Mouse (Mus musculus) cerebellum, adult 8-10 months (tissue): Measurements from ENCODE around the gene Nav1.

Experiments
- DNase-seq: peaks from one replicate; pipeline ENCODE4 v3.0.0; 2022

Nav1 gene

DNA sequence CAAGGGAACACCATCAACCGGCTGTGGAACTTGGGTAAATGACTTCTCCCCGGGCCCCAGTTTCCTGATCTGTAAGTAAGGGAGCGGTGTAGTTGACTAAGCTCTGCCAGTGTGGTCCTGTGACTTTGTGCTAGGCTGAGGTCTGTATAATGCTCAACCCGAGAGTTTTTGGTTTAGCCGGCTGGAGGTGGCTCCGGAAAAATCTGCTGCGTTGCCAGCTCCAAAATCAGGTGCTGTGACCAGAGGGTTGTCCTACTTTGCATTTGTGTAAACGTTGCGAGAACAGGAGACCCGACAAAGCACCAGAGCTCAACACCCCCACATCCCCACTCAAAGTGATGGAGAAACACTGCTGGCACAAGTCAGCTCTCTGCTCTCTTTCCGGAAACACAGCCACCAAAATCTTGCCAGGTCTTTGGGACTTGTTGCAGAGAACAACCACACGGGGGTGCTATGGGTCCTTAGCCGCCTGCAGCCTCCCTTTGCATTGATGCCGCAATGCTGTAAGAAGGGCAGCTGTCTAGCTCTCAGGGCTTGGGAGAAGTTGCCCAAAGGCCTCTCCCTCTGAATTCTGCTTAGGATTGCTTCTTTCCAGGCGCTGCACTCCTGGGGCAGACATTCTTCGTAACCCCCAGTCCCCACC is 62.5 kb downstream of the Nav1 start:
- peak; percentile 71 for DNase-seq

DNA sequence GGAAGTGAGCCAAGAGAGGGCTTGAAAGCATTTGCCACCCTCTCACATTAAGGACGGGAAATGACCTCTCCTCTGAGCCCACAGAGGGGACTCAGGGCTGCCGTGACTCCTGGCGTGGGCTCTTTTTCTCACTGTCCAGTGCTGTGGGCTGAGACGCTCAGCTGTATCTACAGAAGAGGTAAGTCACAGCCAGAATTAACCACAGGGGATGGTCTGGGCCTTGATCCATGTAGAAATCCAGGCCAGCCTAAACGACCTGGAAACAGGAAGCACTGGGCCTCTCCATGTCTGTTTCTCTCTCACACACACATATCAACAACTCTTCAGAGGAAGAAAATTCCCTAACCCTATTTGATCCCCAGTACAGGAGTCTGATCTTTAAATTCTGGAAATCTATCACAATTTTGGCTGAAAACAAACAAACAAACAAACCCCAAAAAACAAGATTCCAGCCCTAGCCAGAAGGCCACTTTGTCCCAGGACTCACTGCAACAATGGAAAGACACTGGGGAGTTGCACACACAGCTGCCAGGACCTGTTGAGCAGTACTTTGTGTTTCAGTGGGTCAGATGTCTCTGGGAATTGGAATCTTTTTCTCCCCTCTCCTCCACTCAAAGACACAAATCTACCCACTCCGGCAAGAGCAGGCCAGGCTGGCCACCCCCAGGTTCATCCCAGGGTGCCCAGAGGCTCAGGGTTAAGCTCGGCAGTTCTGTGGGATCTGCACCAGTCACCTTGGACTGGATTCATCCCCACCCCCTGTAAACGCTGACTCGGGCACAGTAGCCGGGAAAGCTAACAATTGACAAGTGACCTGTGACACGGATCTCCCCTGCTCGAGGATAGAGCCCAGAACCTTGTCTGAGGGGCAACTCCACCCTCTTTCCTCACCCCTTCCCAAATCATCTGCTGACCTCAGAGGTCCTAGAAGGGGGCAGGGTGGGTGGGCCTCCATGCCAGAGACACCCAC is 64.0 kb downstream of the Nav1 start:
- DNase-seq: no peak

DNA sequence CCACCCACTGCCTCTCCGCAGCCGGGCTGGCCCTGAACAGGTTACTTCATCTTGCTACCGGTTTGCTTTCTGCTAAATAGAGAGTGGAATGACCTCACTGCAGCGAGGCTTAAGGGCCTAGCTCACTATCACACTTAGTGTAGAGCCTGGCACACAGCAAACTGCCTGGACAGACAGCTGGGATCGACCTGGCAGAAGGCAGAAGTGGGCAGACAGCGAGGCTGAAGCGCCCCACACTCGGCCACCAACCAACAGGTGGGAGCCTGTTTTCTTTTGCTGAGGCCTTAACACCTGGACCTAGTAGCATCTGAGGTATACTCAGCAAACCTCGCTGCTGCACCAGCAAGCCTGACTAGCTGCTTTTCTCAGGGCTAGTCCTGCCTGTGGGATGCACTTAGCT is 65.0 kb downstream of the Nav1 start:
- DNase-seq: no peak

DNA sequence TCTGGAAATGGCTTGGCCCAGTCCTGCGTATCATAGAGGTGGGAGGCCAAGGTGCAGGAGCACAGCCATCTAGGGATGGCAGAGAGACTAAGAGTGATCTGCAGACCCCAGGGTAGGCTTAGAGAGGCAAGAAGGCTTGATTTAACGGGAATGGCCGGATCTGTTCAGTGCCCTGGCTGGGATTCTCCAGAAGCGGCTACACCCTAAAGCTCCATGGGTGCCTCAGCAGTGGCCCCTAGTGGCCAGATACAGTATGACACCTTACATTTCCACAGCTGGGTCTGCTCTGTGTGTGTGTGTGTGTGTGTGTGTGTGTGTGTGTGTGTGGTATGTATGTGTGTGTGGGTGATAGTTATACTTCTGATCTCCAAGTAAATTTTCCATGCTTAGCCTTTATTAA is 66.8 kb downstream of the Nav1 start:
- DNase-seq: peak; percentile 74

DNA sequence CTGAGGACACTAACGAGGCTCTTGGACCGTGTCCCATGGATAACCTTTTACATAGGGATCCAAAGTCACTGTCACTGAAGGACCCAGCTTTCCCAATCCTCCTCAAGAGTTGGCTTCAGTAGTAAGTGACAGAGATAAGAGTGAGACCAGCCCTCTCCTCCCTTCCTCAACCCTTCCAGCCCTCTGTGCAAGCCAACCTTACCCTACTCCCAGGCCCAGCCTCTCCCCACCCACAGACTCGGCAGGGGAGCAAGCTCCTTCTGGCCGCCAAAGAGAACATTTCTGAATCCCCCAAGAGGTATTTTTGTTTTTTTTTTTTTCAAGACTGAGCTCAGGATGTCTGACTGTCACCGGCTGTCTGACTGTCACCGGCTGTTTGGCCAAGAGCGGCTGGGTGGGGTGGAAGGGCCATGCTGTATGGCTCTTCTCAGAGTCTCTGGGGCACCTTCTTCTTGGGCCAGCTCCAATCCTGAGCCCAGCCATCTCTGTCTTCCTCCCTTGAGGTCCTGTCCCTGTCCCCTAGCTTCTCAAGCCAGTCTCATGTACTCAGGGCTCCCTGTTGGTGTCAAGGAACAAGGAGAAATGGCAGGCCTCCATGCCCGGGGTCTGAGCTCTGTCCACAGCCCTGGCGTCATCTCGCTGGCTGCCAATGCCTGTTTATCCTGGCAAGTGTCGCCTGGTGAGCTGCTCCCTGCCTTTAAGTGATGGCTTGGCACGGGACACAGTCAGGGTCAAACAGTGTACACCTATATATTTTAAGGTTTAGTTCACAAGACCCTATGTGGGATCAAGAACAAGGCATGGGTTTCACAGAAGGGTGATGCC is 68.4 kb downstream of the Nav1 start:
- DNase-seq: no peak

DNA sequence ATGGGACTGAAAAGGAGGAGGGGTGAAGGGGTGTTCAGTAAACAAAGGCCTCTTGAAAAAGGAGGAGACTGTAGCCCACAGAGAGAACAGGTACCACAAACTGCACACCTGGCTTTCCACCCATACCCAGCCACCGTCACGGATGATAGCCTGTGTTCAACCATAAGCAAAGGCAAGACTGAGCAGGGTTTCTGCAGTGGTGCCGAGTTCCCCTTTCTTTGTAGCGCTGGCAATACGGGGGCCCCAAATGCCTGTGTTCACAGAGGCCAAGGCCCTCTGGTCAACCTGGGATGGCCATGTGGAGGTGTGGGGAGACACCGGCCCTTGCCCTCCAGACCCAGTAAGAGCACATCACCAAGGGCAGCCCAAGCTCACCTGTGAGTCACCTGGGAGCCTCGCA is 70.3 kb downstream of the Nav1 start:
- DNase-seq: no peak

DNA sequence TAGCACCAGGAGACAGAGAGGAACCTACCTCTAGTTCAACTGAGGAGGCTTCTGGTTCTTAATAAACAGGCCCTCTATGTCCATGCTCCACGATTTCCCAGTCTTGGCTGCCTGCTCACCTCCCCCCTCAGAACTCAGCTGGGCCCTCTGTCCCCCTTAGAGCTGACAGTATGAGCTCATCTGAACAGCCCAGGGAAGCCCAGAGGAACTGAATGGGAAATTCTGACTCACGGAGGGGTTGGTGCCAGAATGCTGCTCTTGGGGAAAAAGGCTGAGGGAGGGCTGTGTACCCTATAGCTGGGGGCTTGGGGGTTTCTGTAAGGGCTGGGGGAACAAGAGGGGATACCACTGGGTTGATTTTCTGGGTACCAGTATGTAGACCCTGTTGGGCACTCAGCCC is 70.8 kb downstream of the Nav1 start:
- no peak for DNase-seq

DNA sequence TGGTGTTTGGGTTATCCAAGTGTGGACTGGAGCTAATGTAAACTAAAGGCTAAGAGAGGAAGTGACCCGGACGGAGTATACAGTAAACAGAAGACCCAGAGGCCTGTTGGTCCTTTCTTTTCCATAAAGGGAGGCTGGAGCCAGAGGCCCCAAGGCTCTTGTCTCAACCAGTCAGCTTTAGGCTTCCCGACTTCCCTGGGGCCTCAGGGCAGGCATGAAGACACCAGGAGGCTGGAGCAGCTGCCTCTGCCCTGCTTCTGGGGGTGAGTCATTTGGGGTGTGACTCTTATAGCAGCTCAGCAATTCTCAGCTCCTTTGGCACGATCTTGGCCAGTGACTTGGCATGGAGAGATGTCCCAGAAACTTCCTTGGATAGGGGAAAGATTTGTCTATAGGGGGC is 71.8 kb downstream of the Nav1 start:
- DNase-seq: no peak

DNA sequence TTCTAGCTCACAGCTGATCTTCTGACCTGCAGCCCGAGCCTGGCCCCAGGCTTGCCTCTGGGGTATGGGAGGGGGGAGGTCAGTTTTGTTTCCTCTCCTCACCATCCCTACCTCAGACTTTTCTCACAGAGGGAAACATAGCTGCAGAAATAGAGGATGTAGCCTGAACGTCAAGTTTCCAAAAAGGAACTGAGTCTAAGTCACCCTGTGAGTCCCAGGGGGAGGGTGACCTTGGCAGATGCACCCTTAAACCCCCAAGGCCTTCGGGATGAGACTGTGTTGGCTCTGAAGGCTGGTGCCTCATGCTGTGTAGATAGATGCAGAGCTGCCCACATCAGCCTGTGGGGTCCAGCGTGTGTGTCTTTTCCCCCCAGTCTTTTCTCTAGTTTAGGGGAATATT is 72.3 kb downstream of the Nav1 start:
- no peak for DNase-seq

DNA sequence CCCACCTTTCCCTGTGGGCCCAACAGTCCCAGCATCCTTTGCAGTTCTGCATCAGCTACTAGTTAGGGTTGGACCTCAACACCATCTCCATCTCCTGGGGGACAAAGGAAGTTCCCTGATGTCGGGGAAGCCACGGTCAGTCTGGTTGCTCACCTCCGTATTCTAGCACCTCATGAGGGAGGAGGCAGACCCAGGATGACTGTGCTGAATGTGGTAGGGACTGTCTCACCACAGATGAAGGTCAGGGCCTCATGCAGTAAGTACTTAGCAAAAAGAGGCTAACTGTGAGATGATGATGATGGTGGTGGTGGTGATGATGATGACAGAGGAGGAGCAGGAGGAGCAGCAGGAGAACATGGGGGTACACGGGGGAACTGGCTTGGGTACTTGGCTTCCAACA is 73.0 kb downstream of the Nav1 start:
- no peak for DNase-seq

DNA sequence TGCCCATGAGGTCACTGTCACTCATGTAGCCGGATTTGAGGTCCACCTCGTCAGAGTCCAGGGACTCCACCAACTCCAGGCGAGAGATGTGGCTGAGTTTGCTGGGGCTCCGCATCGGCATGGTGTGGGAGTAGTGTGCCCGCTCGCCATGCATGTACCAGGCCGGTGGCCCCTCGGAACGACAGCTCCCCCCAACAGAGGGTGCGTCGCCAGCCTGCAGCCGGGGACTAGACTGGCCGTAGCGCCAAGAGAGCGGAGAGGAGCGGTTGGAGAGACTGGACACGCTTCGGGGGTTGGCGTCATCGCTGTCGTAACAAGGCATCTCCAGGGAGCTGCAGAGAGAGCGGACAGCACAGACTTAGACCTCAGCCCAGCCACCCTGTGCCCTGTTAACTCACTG is 74.7 kb downstream of the Nav1 start:
- no peak for DNase-seq

DNA sequence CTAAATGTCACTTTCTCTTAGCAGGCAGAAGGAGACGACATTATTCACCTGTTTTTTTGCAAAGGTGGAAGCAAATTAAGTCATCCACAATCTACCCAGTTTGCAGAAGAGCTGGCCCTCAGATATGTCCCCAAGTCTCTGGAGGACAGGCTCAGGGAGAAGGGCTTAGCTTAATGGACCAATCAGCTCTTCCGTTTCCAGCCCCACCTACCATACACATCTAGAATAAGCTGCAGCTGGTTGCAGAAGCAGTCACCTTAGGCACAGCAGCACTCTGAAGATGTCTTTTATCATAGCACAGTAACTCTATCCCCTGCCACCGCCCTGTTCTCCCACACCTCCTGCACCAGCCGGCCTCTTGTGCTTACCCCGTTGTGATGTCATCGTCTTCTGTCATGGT is 75.1 kb downstream of the Nav1 start:
- no peak for DNase-seq

DNA sequence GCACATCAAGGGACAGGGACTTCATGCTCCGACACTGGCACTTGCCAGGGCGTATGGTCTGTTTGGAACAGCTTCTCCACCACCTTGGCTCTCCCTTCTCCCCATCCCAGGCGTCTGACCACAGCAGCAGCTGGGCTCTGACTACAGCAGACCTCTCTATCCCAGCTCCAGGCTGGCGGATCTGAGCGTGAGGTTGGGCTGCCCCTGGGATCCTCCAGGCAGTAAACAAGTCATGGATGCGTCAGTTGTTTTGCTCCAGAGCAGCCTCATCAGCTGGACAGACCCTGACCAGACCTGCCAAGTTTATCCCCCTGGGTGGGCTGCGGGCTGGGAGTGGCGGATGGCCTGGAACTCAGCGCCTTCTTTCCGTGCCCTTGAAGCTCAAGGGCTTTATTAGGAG is 76.0 kb downstream of the Nav1 start:
- DNase-seq: no peak

DNA sequence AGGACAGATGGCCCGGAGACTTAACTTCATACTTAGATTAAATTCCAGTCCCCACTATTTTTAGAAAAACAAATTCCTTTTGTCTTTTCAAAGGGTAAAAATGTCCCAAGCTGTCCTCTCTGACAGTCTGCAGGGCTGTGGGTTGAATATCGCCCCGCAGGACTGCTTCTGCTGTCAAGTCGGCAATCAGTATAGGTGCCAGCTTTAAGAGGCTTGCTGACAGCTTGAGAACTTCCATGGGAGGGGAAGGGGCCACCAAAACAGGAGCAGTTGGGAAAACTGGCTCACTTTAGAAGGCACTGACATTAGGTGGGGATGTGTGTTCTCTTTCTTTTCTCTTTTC is 82.6 kb downstream of the Nav1 start:
- DNase-seq: no peak

DNA sequence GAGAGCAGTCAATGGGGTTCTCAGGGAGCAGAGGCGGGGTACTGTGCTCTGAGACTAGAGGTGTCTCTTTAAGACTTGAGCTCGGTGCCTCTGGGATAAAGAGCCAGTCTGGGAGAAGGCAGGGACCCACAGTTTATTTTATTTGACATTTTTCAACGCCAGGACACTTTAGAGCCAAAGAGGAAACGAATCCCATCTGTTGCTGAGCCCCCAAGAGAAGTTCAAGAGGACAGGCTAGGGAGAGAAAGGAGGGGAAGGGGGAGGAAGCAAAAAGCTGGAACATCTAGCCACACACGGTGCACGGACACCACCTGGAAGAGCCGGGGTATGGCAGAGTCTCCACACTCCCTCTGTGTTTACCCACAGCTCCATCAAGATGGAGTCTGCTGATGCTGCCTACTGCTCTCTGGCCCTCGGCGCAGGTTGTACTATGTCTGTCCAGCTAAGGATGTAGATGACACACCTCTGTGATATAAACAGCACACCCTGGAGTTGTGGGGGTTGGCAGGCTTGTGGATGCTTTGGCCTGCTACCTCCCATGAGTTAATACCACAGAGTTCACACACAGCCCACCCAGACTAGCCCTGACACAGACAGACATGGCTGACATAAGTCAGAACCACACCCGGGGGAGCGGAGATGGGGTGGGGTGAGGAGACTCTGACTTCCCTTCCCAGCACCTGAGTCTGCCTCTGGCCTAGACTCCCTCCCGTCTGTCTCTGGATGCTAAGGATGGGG is 83.1 kb downstream of the Nav1 start:
- DNase-seq: no peak

DNA sequence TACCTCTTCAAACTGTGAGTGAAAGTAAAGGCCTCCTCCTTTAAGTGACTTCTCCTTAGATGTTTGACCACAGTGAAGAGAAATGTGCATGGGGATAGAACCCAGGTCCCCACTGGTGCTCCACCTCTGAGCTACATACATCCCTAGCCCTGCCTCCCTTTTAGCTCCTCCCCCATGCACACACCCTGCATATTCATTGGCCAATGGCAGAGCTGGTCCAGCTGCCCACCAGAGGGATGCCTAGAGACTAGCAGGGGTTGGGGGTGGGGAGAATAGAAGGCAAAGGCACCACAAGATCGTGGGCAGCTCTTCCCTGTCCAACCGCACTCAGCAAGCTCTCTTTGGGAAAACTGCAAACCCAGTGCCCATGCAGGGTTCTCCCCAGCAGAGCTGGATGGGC is 83.8 kb downstream of the Nav1 start:
- no peak for DNase-seq

DNA sequence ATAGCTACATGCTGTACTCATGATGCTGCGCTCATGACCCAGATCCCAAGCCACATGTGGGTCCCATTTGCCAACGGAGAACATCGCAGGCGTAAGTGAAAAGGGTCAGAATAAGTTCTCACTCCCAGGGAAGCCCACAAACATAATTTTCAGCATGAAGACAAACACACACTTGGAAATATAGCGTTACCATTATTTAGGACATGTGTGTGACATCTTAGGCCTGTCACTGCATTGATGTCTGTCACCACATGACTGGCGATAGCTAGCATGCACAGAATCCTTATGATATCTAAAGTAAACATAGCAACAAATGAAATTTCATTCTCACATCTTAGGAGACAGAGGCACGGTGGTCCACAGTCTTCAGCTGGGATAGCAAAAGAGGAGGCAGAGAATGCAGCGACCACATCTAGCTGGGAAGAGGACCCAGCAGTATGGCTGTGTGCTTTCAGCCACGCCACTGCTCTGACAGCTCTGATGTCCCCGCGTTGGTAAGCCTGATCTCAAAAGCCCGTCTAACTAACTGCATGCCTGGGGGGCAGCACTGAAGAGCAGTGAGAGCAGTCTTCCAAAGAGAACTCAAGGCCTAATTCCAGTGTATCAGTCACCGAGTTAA is 86.4 kb downstream of the Nav1 start:
- no peak for DNase-seq

DNA sequence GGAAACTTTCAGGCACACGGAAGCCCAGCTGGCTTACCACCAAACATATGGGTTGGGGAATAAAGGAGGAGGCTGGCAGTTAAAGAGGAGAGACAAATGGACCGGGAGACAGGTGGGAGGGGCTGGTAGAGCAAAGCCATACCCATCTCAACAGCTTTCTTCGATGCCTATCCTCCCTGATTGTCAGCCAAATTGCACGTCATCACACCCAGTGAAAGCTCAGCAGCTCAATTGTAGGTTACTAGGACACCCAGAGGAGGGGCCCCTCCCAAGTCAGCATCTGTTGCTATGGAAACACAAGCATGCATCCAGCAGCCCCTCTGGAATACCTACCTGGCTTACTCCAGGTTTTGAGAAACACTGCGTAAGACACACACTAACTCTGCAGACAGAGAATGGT is 88.4 kb downstream of the Nav1 start:
- DNase-seq: no peak

DNA sequence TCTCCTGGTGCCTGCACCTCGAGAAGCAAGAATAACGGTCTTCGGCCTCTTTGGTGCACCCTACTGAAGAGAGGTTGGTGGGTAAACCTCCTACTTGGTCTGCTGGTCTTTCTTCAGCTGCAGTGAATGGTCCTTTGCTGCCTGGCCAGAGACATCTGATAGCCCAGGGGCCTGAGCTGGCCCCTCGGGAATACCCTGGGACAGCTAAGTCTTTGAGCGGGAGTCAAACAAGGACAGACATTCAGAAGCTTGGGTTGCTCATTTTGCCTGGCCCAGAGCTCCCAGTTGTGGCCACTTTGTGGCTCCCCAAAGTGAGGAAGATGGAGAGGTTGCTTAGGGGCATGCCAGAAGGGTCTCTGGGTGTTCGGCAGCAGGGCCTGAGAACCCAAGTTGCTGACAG is 89.6 kb downstream of the Nav1 start:
- no peak for DNase-seq

DNA sequence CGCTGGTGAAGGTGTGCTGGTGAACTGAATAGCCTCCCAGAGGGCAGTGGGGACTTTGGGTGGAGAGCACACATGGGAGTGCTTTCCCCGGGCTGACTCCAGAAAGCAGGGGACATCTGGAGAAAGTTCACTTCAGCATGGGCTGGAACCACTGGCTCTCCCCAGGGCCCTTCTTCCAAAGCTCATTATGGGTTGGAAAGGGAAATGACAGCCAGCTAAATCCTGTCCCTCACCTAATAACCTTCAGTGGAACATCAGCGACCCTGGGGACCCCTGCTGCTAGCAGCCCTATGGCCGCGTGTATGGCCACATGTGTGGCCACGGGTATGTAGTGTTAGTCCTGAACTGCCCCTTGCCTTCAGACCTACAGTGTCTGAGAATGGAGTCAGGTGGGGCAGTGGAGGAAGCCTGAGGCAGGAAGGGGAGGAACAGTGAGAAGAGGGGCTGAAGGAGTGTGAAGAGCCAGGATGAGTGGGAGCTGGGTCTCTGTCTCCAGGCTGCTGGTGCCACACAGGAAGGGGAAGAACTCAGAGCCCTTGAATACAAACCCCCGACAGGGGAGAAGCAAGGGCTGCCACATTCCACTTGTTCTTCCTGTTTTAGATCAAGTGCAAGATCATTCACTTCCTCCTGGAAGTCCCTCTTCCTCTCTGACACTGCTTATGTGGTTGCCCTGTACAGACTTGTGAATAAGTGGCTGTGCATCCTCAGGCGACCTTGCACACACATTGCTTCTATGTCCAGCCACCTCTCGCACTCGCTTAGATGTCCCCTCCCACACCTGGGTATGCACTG is 90.4 kb downstream of the Nav1 start:
- no peak for DNase-seq

DNA sequence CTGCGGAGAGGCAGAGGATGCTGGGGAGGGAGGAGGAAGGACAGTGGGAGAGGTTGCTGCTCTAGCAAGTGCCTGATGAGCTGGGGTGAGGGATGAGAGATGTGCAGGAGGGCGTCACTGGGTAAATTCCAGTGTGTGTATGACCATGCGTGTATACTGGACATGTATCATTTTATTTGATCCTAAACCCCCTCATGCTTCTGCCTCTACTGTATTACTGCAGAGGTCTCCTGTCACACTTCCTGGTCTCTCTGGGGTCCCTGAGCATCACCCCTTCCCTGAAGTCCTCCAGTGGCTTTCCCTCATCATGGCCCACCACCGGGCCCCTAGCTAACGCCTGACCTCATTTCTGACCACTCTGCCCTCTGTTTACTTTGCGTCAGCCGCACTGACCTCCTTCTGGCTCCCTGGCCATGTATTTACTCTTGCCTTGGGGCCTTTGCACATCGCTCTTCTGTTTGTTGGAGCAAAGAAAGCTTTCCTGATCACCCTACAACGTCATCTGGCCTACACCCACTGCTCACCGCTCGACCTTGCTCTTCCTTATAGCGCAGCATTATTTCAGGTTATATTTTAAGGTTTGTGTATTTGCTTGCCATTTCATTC is 91.4 kb downstream of the Nav1 start:
- DNase-seq: no peak
